Mouse (Mus musculus) kidney, adult 2 months (tissue): ENCODE results near the gene Nufip2.

ENCODE experiments used
- CTCF ChIP-seq: fragments of 200-500 bp; conservative IDR thresholded peaks from 2 replicates; pipeline ENCODE4 v1.5.1; 2011; ENCODE audit warnings: low read depth, mild to moderate bottlenecking, control low read depth, low read length, moderate library complexity, mixed read lengths; ENCODE audit not compliant: insufficient read depth, insufficient read length
- POLR2A ChIP-seq: fragments of 200-500 bp; IDR thresholded peaks from one replicate; pipeline ENCODE4 v1.6.1; 2011; ENCODE audit warnings: low read depth, low read length, control low read depth

DNA sequence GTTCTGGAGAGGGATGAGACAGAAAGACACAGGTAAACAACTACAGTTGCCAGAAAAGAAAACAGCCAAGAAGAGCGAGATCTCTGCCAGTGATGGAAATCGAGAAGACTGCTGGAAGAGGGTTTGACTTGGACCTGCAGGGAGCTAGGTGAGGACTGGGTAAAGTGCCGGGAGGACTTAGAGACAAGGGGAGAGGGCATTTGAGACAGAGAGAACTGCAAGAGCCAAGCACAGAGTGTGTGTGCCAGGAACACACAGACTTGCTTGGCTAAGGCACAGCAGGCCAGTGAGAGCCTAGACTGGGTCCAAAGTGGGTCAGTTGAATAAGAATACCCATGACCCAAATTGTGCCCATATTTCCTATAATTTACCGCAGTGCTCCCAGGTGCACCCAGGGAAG is 40.5 kb upstream of the Nufip2 start:
- TF ChIP-seq CTCF (no peak), POLR2A (no peak)
